Mouse (Mus musculus) liver, embryonic 14.5 days (tissue): Measurements from ENCODE around the gene Flt3.

Experiments used
- CTCF ChIP-seq: IDR thresholded peaks from 2 replicates; pipeline ENCODE4 v1.5.1; 2016; ENCODE audit warnings: antibody characterized with exemption, low read depth, control low read depth
- EP300 ChIP-seq: IDR thresholded peaks from 2 replicates; pipeline ENCODE4 v1.6.1; 2016; ENCODE audit warnings: antibody characterized with exemption, low read depth

DNA sequence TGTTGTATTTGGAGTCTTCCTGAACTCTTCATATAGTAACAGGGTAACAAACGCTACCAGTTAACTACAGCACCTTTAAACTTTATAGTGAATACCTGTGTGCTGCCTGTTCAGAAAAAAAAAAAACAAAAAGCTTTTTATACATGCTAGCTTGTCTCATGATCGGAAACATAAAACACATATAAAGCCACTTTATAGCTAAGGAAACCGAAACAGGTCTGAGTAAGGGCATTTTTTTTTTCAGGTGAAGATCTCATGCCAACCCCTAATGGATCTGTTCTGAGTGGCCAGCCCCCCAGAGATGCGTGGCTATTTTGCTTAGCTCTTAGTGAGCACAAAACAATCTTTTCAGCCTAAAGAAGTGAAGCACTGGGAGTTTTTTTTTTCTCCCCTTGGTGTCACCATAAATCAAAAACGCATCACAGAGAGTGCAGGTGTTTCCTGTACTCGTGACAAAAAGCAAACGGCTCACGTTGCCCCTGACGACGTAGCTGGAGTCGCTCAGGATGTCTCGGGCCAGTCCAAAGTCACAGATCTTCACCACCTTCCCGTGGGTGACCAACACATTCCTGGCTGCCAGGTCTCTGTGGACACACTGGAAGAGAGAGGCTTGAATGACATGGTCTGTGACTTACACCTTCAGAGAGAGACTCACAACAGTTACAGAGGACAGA, 59.4 kb downstream of the Flt3 start:
- no peak for TF ChIP-seq CTCF
- no peak for TF ChIP-seq EP300
